Mouse (Mus musculus) layer of hippocampus, adult 6 months (tissue): ENCODE data around the gene Cited2. TPM values are rescaled to one million over a fixed set of nuclear protein-coding genes. Genes with fewer than 3 reads are reported as not detected.

Source experiments
- long read RNA-seq, 2 experiments: library from polyadenylated mRNA; unstranded; transcript quantifications; one replicate each; pipeline ENCODE4 v2.0.0; 2019 to 2020
- polyA plus RNA-seq: library from polyadenylated mRNA; unstranded; fragments of <200 nt; fragmentation: Nextera tagmentation; gene quantifications from 2 replicates; pipeline ENCODE4 v1.2.3, GENCODE M21; 2021

The Cited2 gene
- 18.4 and 22.4 TPM in 2 replicates for polyA plus RNA-seq
- long read RNA-seq, experiment 1, partial matches to known transcripts = 0 of 3 reads
- long read RNA-seq, experiment 1, other reads (novel, unspliced or antisense) = 0 of 3 reads
- long read RNA-seq, experiment 2, transcript Cited2-201 (2 exons, 1,979 nt) = major isoform, 8 of 9 reads
- long read RNA-seq, experiment 2, partial matches to known transcripts = 0 of 9 reads
- long read RNA-seq, experiment 2, other reads (novel, unspliced or antisense) = 0 of 9 reads

GRCm38 (mm10) chr10:17722653-17723410 is at the start of gene Cited2:
TSS of gene Cited2 (plus strand) at chr10:17723218.

Other genes starting within 250 kb of the Cited2 start
- gene Txlnb, start 73.0 kb downstream of the Cited2 start, polyA plus RNA-seq = 0.73 and 1.3 TPM in 2 replicates
- 2.6 TPM in 2 replicates for gene Heca, start 224.8 kb downstream of the Cited2 start, polyA plus RNA-seq